Mouse (Mus musculus) liver, postnatal 0 days (tissue): ENCODE results near the gene Cux2. TPM values are rescaled to one million over a fixed set of nuclear protein-coding genes. Genes with fewer than 3 reads are reported as not detected.

Experiments
- ATAC-seq: fragments of 200-750 bp; cut with Nextera tagmentation; 2 replicates; pipeline ENCODE4 v1.8.0; 2017; ENCODE audit warnings: mild to moderate bottlenecking, moderate library complexity
- DNase-seq: peaks from one replicate; pipeline ENCODE4 v3.0.0-alpha.2; 2016
- H3K27ac ChIP-seq: fragments of 300-500 bp; sonication (generic); 2 replicates; pipeline ENCODE4 v1.5.1; 2014; ENCODE audit warnings: antibody characterized with exemption, moderate library complexity, mild to moderate bottlenecking, low read depth
- H3K27me3 ChIP-seq: fragments of 300-500 bp; sonication (generic); 2 replicates; pipeline ENCODE4 v1.6.1; 2014; ENCODE audit warnings: low read length, control low read depth, mixed read lengths; ENCODE audit not compliant: insufficient read depth
- H3K36me3 ChIP-seq: fragments of 300-500 bp; sonication (generic); replicated peaks from 2 replicates; pipeline ENCODE4 v1.6.1; 2014; ENCODE audit warnings: mild to moderate bottlenecking, control low read depth, low read length, moderate library complexity, mixed read lengths; ENCODE audit not compliant: insufficient read depth
- H3K4me1 ChIP-seq: fragments of 300-500 bp; sonication (generic); 2 replicates; pipeline ENCODE4 v1.6.1; 2014; ENCODE audit warnings: antibody characterized with exemption, mild to moderate bottlenecking, control low read depth; ENCODE audit not compliant: insufficient read depth
- H3K4me2 ChIP-seq: fragments of 300-500 bp; sonication (generic); 2 replicates; pipeline ENCODE4 v1.6.1; 2014; ENCODE audit warnings: low read depth, mild to moderate bottlenecking, low read length, moderate library complexity, mixed read lengths
- H3K4me3 ChIP-seq: fragments of 300-500 bp; sonication (generic); 2 replicates; pipeline ENCODE4 v1.5.1; 2014; ENCODE audit warnings: low read depth, low read length
- H3K9ac ChIP-seq: fragments of 300-500 bp; sonication (generic); replicated peaks from 2 replicates; pipeline ENCODE4 v1.6.1; 2014; ENCODE audit warnings: mild to moderate bottlenecking, moderate library complexity
- H3K9me3 ChIP-seq: fragments of 300-500 bp; sonication (generic); 2 replicates; pipeline ENCODE4 v1.6.1; 2016; ENCODE audit warnings: mild to moderate bottlenecking, control low read depth, low read length, mixed read lengths
- CTCF ChIP-seq: sonication (generic); IDR thresholded peaks from 2 replicates; pipeline ENCODE4 v1.5.1; 2016; ENCODE audit warnings: antibody characterized with exemption, low read depth
- EP300 ChIP-seq: IDR thresholded peaks from 2 replicates; pipeline ENCODE4 v1.6.1; 2016; ENCODE audit warnings: antibody characterized with exemption, low read depth, mild to moderate bottlenecking
- WGBS: fragments of 180-500 bp; shearing (Covaris S2); extraction: QIAGEN DNeasy Blood & Tissue Kit; methylation state at CpG from one replicate; pipeline ENCODE4 v1.1.7; 2014; ENCODE audit not compliant: insufficient replicate concordance; 5-methylcytosine and 5-hydroxymethylcytosine counted together
- polyA plus RNA-seq: library from polyadenylated mRNA; unstranded; fragments of >200 nt; fragmentation: Nextera tagmentation; extraction: Ambion mirVana; gene quantifications from 2 replicates; pipeline ENCODE4 v1.2.1, GENCODE M21; 2015

The Cux2 gene
- polyA plus RNA-seq, 1 experiment from 2014 or later = 3.5 TPM

GRCm38 (mm10) chr5:122068563-122068962, 18.7 kb upstream of the Cux2 start:
- Histone ChIP-seq H3K4me1 (no peaks in the 10 kb centered on the region), H3K9ac (no peak overlapping the region), H3K9me3 (no peaks in the 10 kb centered on the region), H3K27ac (no peak overlapping the region), H3K4me3 (no peak overlapping the region), H3K27me3 (no peaks in the 10 kb centered on the region), H3K36me3 (no peaks in the 10 kb centered on the region), H3K4me2 (no peak overlapping the region)
- TF ChIP-seq EP300 (no peak), CTCF (no peak)
- 73% methylated on average over 13 of the region's 13 CpGs for WGBS
- DNase-seq (no peak), ATAC-seq (no peak)

- ATAC-seq (no peak), DNase-seq (no peak)
- Histone ChIP-seq H3K4me3 (no peak overlapping the region), H3K36me3 (no peaks in the 10 kb centered on the region), H3K9me3 (no peaks in the 10 kb centered on the region), H3K4me1 (peaks cover 6% of the 10 kb centered on the region; the same call in 1 of the 2 replicates), H3K4me2 (no peak overlapping the region), H3K27ac (no peak overlapping the region), H3K27me3 (no peaks in the 10 kb centered on the region), H3K9ac (no peak overlapping the region)
- WGBS = 69% methylated on average over 25 of the region's 25 CpGs
- TF ChIP-seq EP300 = no peak
- no peak for TF ChIP-seq CTCF
Observed at GRCm38 (mm10) chr5:122063204-122063933, 13.5 kb upstream of the Cux2 start.

- 6% methylated on average over 12 of the region's 12 CpGs for WGBS
- H3K4me3 ChIP-seq = no peak overlapping the region
- ATAC-seq (no peak; the same call in 1 of the 2 replicates), DNase-seq (no peak)
- H3K9me3 ChIP-seq = no peaks in the 10 kb centered on the region
- H3K27me3 ChIP-seq = no peaks in the 10 kb centered on the region
- peaks cover 6% of the 10 kb centered on the region; the same call in 1 of the 2 replicates for H3K4me1 ChIP-seq
- no peak overlapping the region for H3K9ac ChIP-seq
- H3K27ac ChIP-seq = no peak overlapping the region
- TF ChIP-seq EP300 = no peak
- no peak for TF ChIP-seq CTCF
- H3K36me3 ChIP-seq = no peaks in the 10 kb centered on the region
- no peak overlapping the region for H3K4me2 ChIP-seq
Observed at GRCm38 (mm10) chr5:122062479-122062878, 12.6 kb upstream of the Cux2 start.

GRCm38 (mm10) chr5:122060767-122061333, 10.9 kb upstream of the Cux2 start:
- 40% methylated on average over 8 of the region's 12 CpGs for WGBS
- Histone ChIP-seq H3K4me1 (peaks cover 6% of the 10 kb centered on the region; the same call in 1 of the 2 replicates), H3K9ac (no peak overlapping the region), H3K4me2 (no peak overlapping the region), H3K9me3 (no peaks in the 10 kb centered on the region), H3K4me3 (no peak overlapping the region), H3K36me3 (no peaks in the 10 kb centered on the region), H3K27me3 (no peaks in the 10 kb centered on the region), H3K27ac (no peak overlapping the region; the same call in 1 of the 2 replicates)
- ATAC-seq = peak; percentile 37
- TF ChIP-seq EP300 = no peak
- no peak for TF ChIP-seq CTCF
- no peak for DNase-seq

DNA sequence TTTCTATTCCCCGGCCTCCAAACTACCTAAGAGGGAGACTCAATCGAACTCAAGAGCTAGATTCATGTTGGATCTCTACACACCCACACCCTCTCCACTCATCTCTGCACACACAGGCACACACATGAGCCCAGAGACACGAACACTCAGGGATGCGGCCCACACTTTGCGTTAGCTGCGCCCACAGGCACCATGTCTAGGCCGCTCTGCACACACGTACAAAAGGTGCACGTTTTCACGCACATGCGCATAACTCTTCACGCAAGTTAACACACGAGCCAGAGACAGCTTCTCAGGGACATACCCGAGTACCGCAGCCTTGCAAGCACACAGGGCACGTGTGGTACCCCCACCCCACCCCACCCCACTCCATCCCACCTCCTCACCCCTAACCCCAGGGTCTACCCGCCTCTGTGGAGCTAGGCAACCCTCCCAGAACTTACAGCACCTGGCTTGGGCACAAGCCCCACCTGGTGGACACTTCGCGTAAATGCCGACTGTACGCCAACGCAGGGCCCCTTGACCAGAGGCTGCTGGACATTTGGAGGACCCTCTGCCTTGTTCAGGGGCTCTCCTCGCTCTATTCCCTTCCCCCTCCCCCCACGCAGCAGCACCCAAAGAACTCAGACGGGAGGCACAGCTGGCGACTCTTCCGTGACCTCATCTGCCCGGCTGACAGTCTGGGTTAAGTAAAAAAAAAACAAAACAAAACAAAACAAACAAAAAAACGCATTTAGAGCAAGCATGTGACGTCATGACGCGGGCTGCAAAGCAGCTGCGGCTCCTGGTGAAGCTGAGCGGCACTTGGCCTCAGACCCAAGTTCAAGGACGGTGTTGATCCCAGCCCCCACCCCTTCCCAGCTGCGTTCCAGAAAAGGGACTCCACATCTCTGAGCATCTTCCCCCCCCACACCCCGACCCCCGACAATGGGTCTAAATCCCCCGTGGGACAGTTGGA, 9.4 kb upstream of the Cux2 start:
- H3K4me3 ChIP-seq = peak overlapping the region; percentile 20; the same call in 1 of the 2 replicates
- peak overlapping the region; percentile 68 for H3K4me2 ChIP-seq
- H3K4me1 ChIP-seq = peaks cover 6% of the 10 kb centered on the region; the same call in 1 of the 2 replicates
- H3K36me3 ChIP-seq = no peaks in the 10 kb centered on the region
- H3K9me3 ChIP-seq = no peaks in the 10 kb centered on the region
- no peaks in the 10 kb centered on the region for H3K27me3 ChIP-seq
- DNase-seq = peak; percentile 69
- no peak overlapping the region for H3K9ac ChIP-seq
- peak; percentile 47; the same call in 1 of the 2 replicates for ATAC-seq
- no peak overlapping the region for H3K27ac ChIP-seq
- 22% methylated on average over 39 of the region's 39 CpGs for WGBS
- peak; percentile 86 for TF ChIP-seq CTCF
- TF ChIP-seq EP300 = no peak
